Mouse (Mus musculus): ENCODE data around the gene Sis. TPM values are rescaled to one million over a fixed set of nuclear protein-coding genes. Genes with fewer than 3 reads are reported as not detected.
A peak's percentile ranks its signal among the peaks of the same experiment; 100 is the strongest.

Sis gene
- total RNA-seq (2014; rRNA removed), result not detected in 2 replicates
- 0.03 TPM in 1 of 2 replicates, not detected in the other for polyA plus RNA-seq (2015; fragmentation: Nextera tagmentation; extraction: Ambion mirVana)

GRCm38 (mm10) chr3:72967675-72968074 is at the start of gene Sis:
Gene Sis (minus strand): TSS chr3:72967863.
- no peak for DNase-seq (ENCODE audit: low spot score)
- Histone ChIP-seq H3K9ac (replicated peaks; ENCODE audit: low read length) (no peak within 1 kb of the TSS), H3K27ac (no peak within 1 kb of the TSS), H3K4me1 (ENCODE audit: insufficient read depth, low read length) (no peaks in the 10 kb centered on the region), H3K4me3 (ENCODE audit: low read length) (no peak within 1 kb of the TSS), H3K27me3 (ENCODE audit: insufficient read depth, low read length) (no peaks in the 10 kb centered on the region), H3K4me2 (ENCODE audit: low read depth, low read length) (no peak within 1 kb of the TSS), H3K9me3 (ENCODE audit: low read length) (no peaks in the 10 kb centered on the region), H3K36me3 (ENCODE audit: insufficient read depth, low read length) (no peaks in the 10 kb centered on the region)
- ATAC-seq, result no peak
- TF ChIP-seq CTCF (IDR thresholded peaks at IDR 0.05; ENCODE audit: low read depth), result no peak

DNA sequence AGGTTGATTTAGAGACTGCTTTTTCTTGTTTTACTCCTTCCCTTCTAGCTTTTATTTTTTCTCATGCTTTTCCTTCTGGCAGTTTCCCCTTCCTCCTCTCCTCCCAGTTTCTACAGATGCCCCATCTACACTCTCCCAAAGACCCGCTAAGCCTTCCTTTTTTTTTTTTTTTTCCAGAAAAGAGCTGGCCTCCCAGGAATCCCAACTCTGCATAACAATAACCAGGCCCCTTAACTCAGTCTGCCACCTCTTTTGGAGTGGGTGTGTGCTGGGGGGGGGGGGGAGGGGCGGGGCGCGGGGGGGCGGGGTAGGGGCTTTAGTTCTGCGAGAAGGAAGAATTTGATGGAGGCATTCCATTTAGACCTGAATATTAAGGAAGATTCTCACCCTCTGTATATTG is 38.4 kb upstream of the Sis start:
- no peak overlapping the region for H3K4me3 ChIP-seq (ENCODE audit: low read length)
- H3K27me3 ChIP-seq (ENCODE audit: insufficient read depth, low read length), result no peaks in the 10 kb centered on the region
- no peaks in the 10 kb centered on the region for H3K4me1 ChIP-seq (ENCODE audit: insufficient read depth, low read length)
- ATAC-seq, result no peak
- DNase-seq (ENCODE audit: low spot score), result no peak
- no peak for TF ChIP-seq CTCF (IDR thresholded peaks at IDR 0.05; ENCODE audit: low read depth)
- no peaks in the 10 kb centered on the region for H3K36me3 ChIP-seq (ENCODE audit: insufficient read depth, low read length)
- H3K27ac ChIP-seq, result no peak overlapping the region
- no peak overlapping the region for H3K9ac ChIP-seq (replicated peaks; ENCODE audit: low read length)
- no peaks in the 10 kb centered on the region for H3K9me3 ChIP-seq (ENCODE audit: low read length)
- H3K4me2 ChIP-seq (ENCODE audit: low read depth, low read length), result no peak overlapping the region
- WGBS, result 6% methylated on average over 6 of the region's 6 CpGs

GRCm38 (mm10) chr3:73002933-73003696 is 35.5 kb upstream of the Sis start:
- ATAC-seq (no peak), DNase-seq (ENCODE audit: low spot score) (no peak)
- no peak overlapping the region for H3K4me3 ChIP-seq (ENCODE audit: low read length)
- no peaks in the 10 kb centered on the region for H3K27me3 ChIP-seq (ENCODE audit: insufficient read depth, low read length)
- TF ChIP-seq CTCF (IDR thresholded peaks at IDR 0.05; ENCODE audit: low read depth), result no peak
- 95% methylated on average over 4 of the region's 4 CpGs for WGBS
- H3K4me1 ChIP-seq (ENCODE audit: insufficient read depth, low read length), result no peaks in the 10 kb centered on the region
- H3K4me2 ChIP-seq (ENCODE audit: low read depth, low read length), result no peak overlapping the region
- no peaks in the 10 kb centered on the region for H3K36me3 ChIP-seq (ENCODE audit: insufficient read depth, low read length)
- H3K9ac ChIP-seq (replicated peaks; ENCODE audit: low read length), result no peak overlapping the region
- H3K9me3 ChIP-seq (ENCODE audit: low read length), result no peaks in the 10 kb centered on the region
- no peak overlapping the region for H3K27ac ChIP-seq

- no peaks in the 10 kb centered on the region for H3K4me1 ChIP-seq (ENCODE audit: insufficient read depth, low read length)
- ATAC-seq (no peak), DNase-seq (ENCODE audit: low spot score) (no peak)
- no peaks in the 10 kb centered on the region for H3K36me3 ChIP-seq (ENCODE audit: insufficient read depth, low read length)
- no peak overlapping the region for H3K27ac ChIP-seq
- no peaks in the 10 kb centered on the region for H3K9me3 ChIP-seq (ENCODE audit: low read length)
- no peak for TF ChIP-seq CTCF (IDR thresholded peaks at IDR 0.05; ENCODE audit: low read depth)
- H3K4me2 ChIP-seq (ENCODE audit: low read depth, low read length), result no peak overlapping the region
- no peaks in the 10 kb centered on the region for H3K27me3 ChIP-seq (ENCODE audit: insufficient read depth, low read length)
- 76% methylated on average over 4 of the region's 4 CpGs for WGBS
- H3K9ac ChIP-seq (replicated peaks; ENCODE audit: low read length), result no peak overlapping the region
- no peak overlapping the region for H3K4me3 ChIP-seq (ENCODE audit: low read length)
Observed at GRCm38 (mm10) chr3:72997517-72997916, 29.9 kb upstream of the Sis start.

DNA sequence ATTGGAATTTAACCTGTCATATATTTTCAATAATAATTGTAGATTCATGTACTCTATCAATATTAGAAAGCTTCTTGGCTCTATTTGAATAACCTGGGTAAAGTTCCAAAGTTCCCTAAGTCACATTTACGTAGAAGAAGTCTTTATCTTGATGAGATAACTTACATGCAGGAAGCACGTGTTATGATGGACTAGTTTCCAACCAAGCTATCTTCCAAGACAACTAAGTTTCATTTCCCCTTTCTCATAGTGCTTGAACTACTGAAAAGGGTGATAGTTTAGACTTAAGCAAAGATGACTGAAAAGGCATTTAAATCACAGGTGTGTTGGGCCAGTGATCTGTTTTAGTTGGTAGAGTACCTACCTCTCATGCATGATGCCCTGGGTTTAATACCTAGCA is 23.3 kb upstream of the Sis start:
- TF ChIP-seq CTCF (IDR thresholded peaks at IDR 0.05; ENCODE audit: low read depth), result no peak
- Histone ChIP-seq H3K4me3 (ENCODE audit: low read length) (no peak overlapping the region), H3K4me1 (ENCODE audit: insufficient read depth, low read length) (no peaks in the 10 kb centered on the region), H3K27ac (no peak overlapping the region), H3K36me3 (ENCODE audit: insufficient read depth, low read length) (no peaks in the 10 kb centered on the region), H3K4me2 (ENCODE audit: low read depth, low read length) (no peak overlapping the region), H3K9ac (replicated peaks; ENCODE audit: low read length) (no peak overlapping the region), H3K9me3 (ENCODE audit: low read length) (no peaks in the 10 kb centered on the region), H3K27me3 (ENCODE audit: insufficient read depth, low read length) (no peaks in the 10 kb centered on the region)
- ATAC-seq, result no peak
- no peak for DNase-seq (ENCODE audit: low spot score)
- 84% methylated on average over 2 of the region's 2 CpGs for WGBS

DNA sequence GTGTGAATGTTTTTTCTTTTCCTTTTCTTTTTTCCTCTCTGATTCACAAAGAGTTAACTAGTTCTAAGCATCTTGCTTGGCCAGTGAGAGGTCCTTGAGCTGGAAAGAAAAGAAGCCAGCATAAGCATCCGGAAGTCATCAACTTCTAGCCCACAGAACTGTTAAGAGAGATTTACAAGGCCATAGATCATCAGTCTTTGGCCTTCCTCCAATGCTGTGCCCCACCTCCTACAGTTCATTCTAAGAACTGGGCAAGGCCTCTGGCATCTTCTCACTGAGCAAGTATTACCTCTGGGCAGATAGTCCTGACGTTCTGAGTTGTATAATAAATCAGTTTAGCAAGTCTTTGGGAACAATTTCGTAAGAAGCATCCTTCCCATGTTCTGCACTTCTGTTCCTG is 8.9 kb upstream of the Sis start:
- H3K9ac ChIP-seq (replicated peaks; ENCODE audit: low read length), result no peak overlapping the region
- TF ChIP-seq CTCF (IDR thresholded peaks at IDR 0.05; ENCODE audit: low read depth), result no peak
- 49% methylated on average over 3 of the region's 3 CpGs for WGBS
- no peak overlapping the region for H3K4me3 ChIP-seq (ENCODE audit: low read length)
- peak; percentile 1 for DNase-seq (ENCODE audit: low spot score)
- no peak overlapping the region for H3K4me2 ChIP-seq (ENCODE audit: low read depth, low read length)
- H3K27ac ChIP-seq, result no peak overlapping the region
- H3K27me3 ChIP-seq (ENCODE audit: insufficient read depth, low read length), result no peaks in the 10 kb centered on the region
- no peaks in the 10 kb centered on the region for H3K36me3 ChIP-seq (ENCODE audit: insufficient read depth, low read length)
- H3K4me1 ChIP-seq (ENCODE audit: insufficient read depth, low read length), result no peaks in the 10 kb centered on the region
- no peaks in the 10 kb centered on the region for H3K9me3 ChIP-seq (ENCODE audit: low read length)
- no peak for ATAC-seq

DNA sequence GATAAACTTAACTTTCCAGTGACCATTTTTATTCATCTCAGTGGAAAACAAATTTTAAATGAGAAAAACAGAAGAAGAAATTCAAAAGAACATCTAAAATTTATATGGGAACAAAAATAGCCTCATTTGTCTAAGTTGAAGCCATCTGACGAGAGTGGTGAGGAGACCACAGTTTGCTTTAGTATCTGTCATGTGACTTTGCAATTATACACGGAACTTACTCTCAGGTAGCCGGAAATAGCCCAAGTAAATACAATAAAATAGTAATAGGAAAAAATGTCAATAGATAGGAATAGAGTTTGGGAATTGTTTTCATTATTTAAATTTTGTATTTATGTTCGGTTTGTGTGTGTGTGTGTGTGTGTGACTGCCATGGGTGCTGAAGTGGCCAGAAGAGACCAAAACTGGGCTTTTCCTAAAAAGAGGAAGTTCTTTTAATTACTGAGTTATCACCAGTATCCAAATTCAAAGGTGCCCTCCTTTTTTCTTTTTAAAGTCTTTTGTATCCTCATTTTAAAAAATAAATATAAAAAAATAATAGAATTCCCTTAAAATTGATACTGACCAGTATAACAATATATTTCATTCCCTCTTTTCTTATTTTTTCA is 48.6 kb downstream of the Sis start:
- no peak overlapping the region for H3K4me3 ChIP-seq (ENCODE audit: low read length)
- H3K36me3 ChIP-seq (ENCODE audit: insufficient read depth, low read length), result no peaks in the 10 kb centered on the region
- no peak overlapping the region for H3K9ac ChIP-seq (replicated peaks; ENCODE audit: low read length)
- 89% methylated on average over 4 of the region's 4 CpGs for WGBS
- H3K4me2 ChIP-seq (ENCODE audit: low read depth, low read length), result no peak overlapping the region
- no peak overlapping the region for H3K27ac ChIP-seq
- H3K27me3 ChIP-seq (ENCODE audit: insufficient read depth, low read length), result no peaks in the 10 kb centered on the region
- TF ChIP-seq CTCF (IDR thresholded peaks at IDR 0.05; ENCODE audit: low read depth), result no peak
- ATAC-seq (no peak), DNase-seq (ENCODE audit: low spot score) (no peak)
- no peaks in the 10 kb centered on the region for H3K9me3 ChIP-seq (ENCODE audit: low read length)
- H3K4me1 ChIP-seq (ENCODE audit: insufficient read depth, low read length), result no peaks in the 10 kb centered on the region
